Mouse (Mus musculus): ENCODE measurements around the gene Dscaml1.

The Dscaml1 gene

GRCm38 (mm10) chr9:45625889-45626446 is 199.5 kb downstream of the Dscaml1 start:
- DNase-seq (ENCODE audit: low read depth, low spot score): no peak

- no peak for DNase-seq (ENCODE audit: low read depth, low spot score)
These were observed 206.1 kb downstream of the Dscaml1 start for GRCm38 (mm10) chr9:45632520-45632919.

- DNase-seq (ENCODE audit: low read depth, low spot score): peak; percentile 19
These were observed 206.6 kb downstream of the Dscaml1 start for GRCm38 (mm10) chr9:45633036-45633435.

- no peak for DNase-seq (ENCODE audit: low read depth, low spot score)
These were observed 208.6 kb downstream of the Dscaml1 start for GRCm38 (mm10) chr9:45634978-45635377.

GRCm38 (mm10) chr9:45637346-45637745 is 210.9 kb downstream of the Dscaml1 start:
- DNase-seq (ENCODE audit: low read depth, low spot score): no peak

GRCm38 (mm10) chr9:45638184-45638917 is 211.9 kb downstream of the Dscaml1 start:
- DNase-seq (ENCODE audit: low read depth, low spot score): no peak

- no peak for DNase-seq (ENCODE audit: low read depth, low spot score)
These were observed 218.5 kb downstream of the Dscaml1 start for GRCm38 (mm10) chr9:45644833-45645388.

- no peak for DNase-seq (ENCODE audit: low read depth, low spot score)
These were observed 219.1 kb downstream of the Dscaml1 start for GRCm38 (mm10) chr9:45645526-45645925.

GRCm38 (mm10) chr9:45651078-45651809 is 224.8 kb downstream of the Dscaml1 start:
- no peak for DNase-seq (ENCODE audit: low read depth, low spot score)

GRCm38 (mm10) chr9:45651810-45652177 is 225.4 kb downstream of the Dscaml1 start:
- no peak for DNase-seq (ENCODE audit: low read depth, low spot score)

GRCm38 (mm10) chr9:45657172-45658062 is 231.0 kb downstream of the Dscaml1 start:
- DNase-seq (ENCODE audit: low read depth, low spot score): no peak

- no peak for DNase-seq (ENCODE audit: low read depth, low spot score)
These were observed 233.8 kb downstream of the Dscaml1 start for GRCm38 (mm10) chr9:45660191-45660590.

GRCm38 (mm10) chr9:45662471-45662870 is 236.0 kb downstream of the Dscaml1 start:
- no peak for DNase-seq (ENCODE audit: low read depth, low spot score)

GRCm38 (mm10) chr9:45663386-45664315 is 237.2 kb downstream of the Dscaml1 start:
- no peak for DNase-seq (ENCODE audit: low read depth, low spot score)

- no peak for DNase-seq (ENCODE audit: low read depth, low spot score)
These were observed 237.9 kb downstream of the Dscaml1 start for GRCm38 (mm10) chr9:45664326-45664725.

GRCm38 (mm10) chr9:45664871-45665394 is 238.5 kb downstream of the Dscaml1 start:
- DNase-seq (ENCODE audit: low read depth, low spot score): peak; percentile 23

- no peak for DNase-seq (ENCODE audit: low read depth, low spot score)
These were observed 249.5 kb downstream of the Dscaml1 start for GRCm38 (mm10) chr9:45675931-45676330.

GRCm38 (mm10) chr9:45676578-45676977 is 250.2 kb downstream of the Dscaml1 start:
- no peak for DNase-seq (ENCODE audit: low read depth, low spot score)

GRCm38 (mm10) chr9:45677236-45677781 is 250.9 kb downstream of the Dscaml1 start:
- DNase-seq (ENCODE audit: low read depth, low spot score): peak; percentile 54
